Mouse (Mus musculus) yolk sac, embryonic 10.5 days (tissue): ENCODE results near the gene Ptpn23.
A peak's percentile ranks its signal among the peaks of the same experiment; 100 is the strongest.
"Not testable (repeated sequence)": the region's sequence is repeated elsewhere in the genome, so short reads cannot be mapped to it uniquely, and the experiment has no call there.

Experiments
- DNase-seq: peaks from one replicate; pipeline ENCODE4 v3.0.0-alpha.2; 2017; ENCODE audit warnings: low spot score

Gene Ptpn23

GRCm38 (mm10) chr9:110408099-110408773, at the start of gene Ptpn23:
Ptpn23 (minus strand) TSS chr9:110408213.
- DNase-seq = peak; percentile 98

GRCm38 (mm10) chr9:110452523-110452922, 44.5 kb upstream of the Ptpn23 start:
- no peak for DNase-seq

- peak; percentile 61 for DNase-seq
Observed at GRCm38 (mm10) chr9:110448857-110449617, 41.0 kb upstream of the Ptpn23 start.

- no peak for DNase-seq
Observed at GRCm38 (mm10) chr9:110448356-110448755, 40.3 kb upstream of the Ptpn23 start.

- DNase-seq = no peak
Observed at GRCm38 (mm10) chr9:110440559-110440958, 32.5 kb upstream of the Ptpn23 start.

GRCm38 (mm10) chr9:110440049-110440448, 32.0 kb upstream of the Ptpn23 start:
- DNase-seq = no peak

- DNase-seq = no peak
Observed at GRCm38 (mm10) chr9:110436041-110436440, 28.0 kb upstream of the Ptpn23 start.

GRCm38 (mm10) chr9:110433045-110433444, 25.0 kb upstream of the Ptpn23 start:
- no peak for DNase-seq

GRCm38 (mm10) chr9:110431241-110431640, 23.2 kb upstream of the Ptpn23 start:
- no peak for DNase-seq

GRCm38 (mm10) chr9:110419511-110420112, 11.6 kb upstream of the Ptpn23 start, which contains the start of gene Ngp:
Ngp (plus strand) TSS chr9:110419747.
- DNase-seq = no peak

GRCm38 (mm10) chr9:110413785-110414184, 5.8 kb upstream of the Ptpn23 start:
- DNase-seq = no peak

- no peak for DNase-seq
Observed at GRCm38 (mm10) chr9:110412926-110413325, 4.9 kb upstream of the Ptpn23 start.

- peak; percentile 70 for DNase-seq
Observed at GRCm38 (mm10) chr9:110410908-110411887, 3.2 kb upstream of the Ptpn23 start.

- no peak for DNase-seq
Observed at GRCm38 (mm10) chr9:110407311-110408098, 508 bp downstream of the Ptpn23 start.

- DNase-seq = not testable (repeated sequence)
Observed at GRCm38 (mm10) chr9:110403240-110403639, 4.8 kb downstream of the Ptpn23 start.

- no peak for DNase-seq
Observed at GRCm38 (mm10) chr9:110402731-110403130, 5.3 kb downstream of the Ptpn23 start.

GRCm38 (mm10) chr9:110400650-110401049, 7.4 kb downstream of the Ptpn23 start:
- DNase-seq = no peak

- DNase-seq = no peak
Observed at GRCm38 (mm10) chr9:110393295-110393694, 14.7 kb downstream of the Ptpn23 start.

- DNase-seq = no peak
Observed at GRCm38 (mm10) chr9:110390843-110391242, 17.2 kb downstream of the Ptpn23 start.

GRCm38 (mm10) chr9:110388011-110388410, 20.0 kb downstream of the Ptpn23 start:
- no peak for DNase-seq

GRCm38 (mm10) chr9:110384369-110384929, 23.6 kb downstream of the Ptpn23 start:
- DNase-seq = no peak
